Mouse (Mus musculus) lung, adult 2 months (tissue): ENCODE measurements at regions not wholly inside any gene's neighbourhood (a gene's known extent, or its start where the extent isn't known, plus 50 kb on each side); places are given as distances from the start of the nearest gene placed in this dataset.
A peak's percentile ranks its signal among the peaks of the same experiment; 100 is the strongest.

Source experiments
- DNase-seq: peaks from one replicate; pipeline ENCODE4 v3.0.0; 2022
- H3K4me1 ChIP-seq: fragments of 200-500 bp; 2 replicates; pipeline ENCODE4 v1.6.1; 2011; ENCODE audit warnings: low read length; ENCODE audit not compliant: control insufficient read depth, insufficient read depth
- H3K4me3 ChIP-seq: fragments of 200-500 bp; replicated peaks from 2 replicates; pipeline ENCODE3; 2011; ENCODE audit warnings: low read depth, mild to moderate bottlenecking, control low read depth, low read length; ENCODE audit errors: extremely low read depth
- CTCF ChIP-seq: fragments of 200-500 bp; IDR thresholded peaks from 2 replicates; pipeline ENCODE4 v1.5.1; 2011; ENCODE audit warnings: mild to moderate bottlenecking, low read length, control low read depth; ENCODE audit not compliant: insufficient read depth
- POLR2A ChIP-seq: fragments of 200-500 bp; IDR thresholded peaks from 2 replicates; pipeline ENCODE4 v1.6.1; 2011; ENCODE audit warnings: low read depth, mild to moderate bottlenecking, control low read depth, low read length, borderline replicate concordance; ENCODE audit errors: extremely low read depth
- WGBS: fragments of 180-500 bp; shearing (Covaris S2); methylation state at CpG from one replicate; pipeline ENCODE4 v1.1.7; 2018; 5-methylcytosine and 5-hydroxymethylcytosine counted together

GRCm38 (mm10) chr15:49043035-49043434 is 4841.7 kb upstream of the Gm7489 start:
- TF ChIP-seq POLR2A (no peak), CTCF (no peak)
- no peak for DNase-seq
- no peak overlapping the region for H3K4me3 ChIP-seq
- H3K4me1 ChIP-seq, result no peaks in the 10 kb centered on the region
- 33% methylated on average over 2 of the region's 2 CpGs for WGBS

GRCm38 (mm10) chr15:49065069-49065468 is 4819.6 kb upstream of the Gm7489 start:
- no peak for TF ChIP-seq POLR2A
- no peak for TF ChIP-seq CTCF
- no peak overlapping the region for H3K4me3 ChIP-seq
- WGBS, result 89% methylated on average over 1 of the region's 1 CpGs
- no peaks in the 10 kb centered on the region for H3K4me1 ChIP-seq
- no peak for DNase-seq

- Histone ChIP-seq H3K4me3 (no peak overlapping the region), H3K4me1 (no peaks in the 10 kb centered on the region)
- TF ChIP-seq CTCF, result no peak
- TF ChIP-seq POLR2A, result no peak
- peak; percentile 27 for DNase-seq
Observed at GRCm38 (mm10) chr15:49065875-49066274, 4818.8 kb upstream of the Gm7489 start.

- no peak overlapping the region for H3K4me3 ChIP-seq
- TF ChIP-seq POLR2A (no peak), CTCF (no peak)
- WGBS, result 25% methylated on average over 2 of the region's 2 CpGs
- H3K4me1 ChIP-seq, result no peaks in the 10 kb centered on the region
- DNase-seq, result no peak
Observed at GRCm38 (mm10) chr15:49066367-49066766, 4818.3 kb upstream of the Gm7489 start.
